Mouse (Mus musculus) layer of hippocampus, adult 9-10 months (tissue): ENCODE measurements around the gene Pacs2.

Source experiments
- DNase-seq: peaks from one replicate; pipeline ENCODE4 v3.0.0; 2022; ENCODE audit warnings: low spot score

Gene Pacs2

DNA sequence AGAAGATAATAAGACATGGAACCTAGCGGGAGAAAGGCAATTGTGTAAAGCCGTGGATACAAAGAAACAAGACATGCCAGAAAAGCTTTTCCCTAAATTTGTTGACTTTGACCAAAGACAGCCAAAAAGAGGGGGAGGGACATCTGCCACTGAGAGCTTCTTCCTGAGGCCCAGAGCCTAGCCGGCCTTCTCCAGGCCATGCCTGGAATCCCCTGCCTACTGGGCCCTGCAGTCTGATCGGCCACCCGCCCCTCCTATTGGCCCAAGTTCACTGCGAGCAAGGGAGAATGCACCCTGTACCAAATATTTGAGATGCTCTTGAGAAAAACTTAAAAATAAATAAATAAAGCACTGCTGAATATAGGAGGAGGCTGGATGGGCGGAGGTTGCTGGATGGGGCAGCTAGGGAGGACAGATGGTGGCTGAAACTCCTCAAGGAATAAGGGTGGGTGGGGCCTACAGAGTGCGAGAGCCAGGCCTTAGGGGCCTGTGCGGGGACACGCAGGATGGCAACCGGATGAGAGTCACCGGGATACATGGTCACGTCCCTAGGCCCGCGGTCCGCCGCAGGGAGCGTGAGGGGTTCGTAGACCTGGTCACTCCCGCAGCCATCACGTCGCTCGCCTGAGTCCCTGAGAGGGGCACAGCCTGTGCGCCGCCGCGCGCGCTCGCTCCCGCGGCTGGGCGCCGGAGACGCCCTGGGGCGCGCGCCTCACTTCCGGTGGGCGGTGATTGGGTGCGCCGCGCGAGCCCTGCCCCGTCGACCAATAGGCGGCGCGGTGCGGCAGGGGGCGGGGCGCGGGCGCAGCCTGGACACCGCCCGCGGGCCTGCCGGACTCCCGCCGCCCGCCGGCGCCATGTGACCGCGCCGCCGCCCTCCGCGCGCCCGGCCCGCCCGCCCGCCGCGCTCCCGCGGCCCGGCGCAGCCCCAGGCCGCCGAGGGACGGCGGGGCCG, at the start of gene Pacs2:
Pacs2 (plus strand) TSS at position 905 of the 955 bp plus-strand sequence.
- DNase-seq = no peak

DNA sequence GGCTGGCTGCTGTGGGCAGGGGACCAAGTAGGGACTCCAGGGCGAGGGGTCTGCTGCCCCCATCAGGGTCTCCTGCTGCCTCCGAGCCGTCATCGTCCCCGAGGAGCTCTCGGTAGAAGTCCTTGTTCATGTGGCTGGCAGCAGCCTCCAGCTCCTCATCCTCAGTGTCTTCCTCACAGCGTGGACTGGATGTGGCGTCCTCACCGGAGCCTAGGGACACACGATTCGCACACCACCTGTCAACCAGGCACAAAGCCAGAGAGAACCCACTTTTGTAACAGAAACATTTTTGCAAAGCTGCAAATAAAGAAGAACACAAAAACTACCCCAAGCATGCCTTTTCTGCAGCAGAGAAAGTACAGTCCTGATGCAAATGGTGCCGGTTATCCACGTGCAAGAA, 48.5 kb upstream of the Pacs2 start:
- no peak for DNase-seq

DNA sequence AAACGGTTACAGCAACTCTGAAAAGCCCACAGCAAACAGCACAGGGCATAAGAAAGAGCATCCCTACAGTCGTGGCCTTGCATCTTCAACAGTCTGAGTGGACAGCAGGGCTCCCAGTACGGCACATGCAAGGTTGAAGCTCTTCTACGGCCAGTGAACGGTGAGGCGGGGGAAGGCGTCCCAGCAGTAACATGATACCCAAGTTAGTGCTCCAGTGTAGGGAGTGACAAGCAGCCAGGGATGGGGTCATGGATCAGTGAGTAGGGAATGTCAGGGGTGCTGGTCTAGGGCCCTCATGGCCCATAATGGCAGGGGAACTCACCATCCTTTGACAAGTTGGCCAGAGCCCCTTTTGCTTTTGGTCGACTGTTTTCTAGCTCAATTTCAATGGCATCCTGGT, 45.4 kb upstream of the Pacs2 start:
- DNase-seq = no peak

DNA sequence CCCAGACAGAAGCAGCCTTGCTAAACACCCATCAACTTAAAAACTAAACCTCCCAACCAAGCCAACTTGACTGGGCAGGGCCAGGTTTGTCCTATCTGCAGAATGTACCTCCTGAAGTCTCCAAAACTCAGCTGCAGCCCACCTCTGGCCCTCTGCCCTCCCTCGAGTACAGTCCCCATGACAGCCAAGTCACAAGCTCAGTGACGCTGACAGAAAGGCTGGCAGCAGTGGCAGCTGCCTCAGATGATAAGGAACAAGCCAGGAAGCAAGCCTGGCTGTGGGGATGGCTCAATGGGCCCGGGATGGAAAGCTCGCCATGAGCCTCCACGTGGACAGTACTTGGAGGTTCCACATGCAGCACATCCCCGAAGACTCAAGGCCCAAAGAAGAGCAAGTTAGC, 44.7 kb upstream of the Pacs2 start:
- no peak for DNase-seq

DNA sequence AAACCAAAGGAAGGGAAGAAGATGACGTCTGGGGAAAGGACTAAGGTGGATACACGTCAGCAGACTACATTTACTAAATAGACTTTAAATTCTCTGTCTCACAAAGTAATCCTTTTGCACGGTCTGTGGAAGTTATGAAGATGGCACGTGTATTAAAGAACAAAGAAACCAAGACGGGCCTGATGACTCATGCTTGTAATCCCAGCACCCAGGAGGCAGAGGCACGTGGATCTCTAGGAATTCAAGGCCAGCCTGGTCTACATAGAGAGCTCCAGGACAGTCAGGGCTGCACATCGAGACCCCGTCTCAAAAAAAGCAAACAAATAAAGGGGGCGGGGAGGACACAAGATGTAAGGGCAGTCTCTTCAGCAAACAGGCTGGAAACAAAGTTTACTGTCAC, 39.6 kb upstream of the Pacs2 start:
- DNase-seq = no peak

DNA sequence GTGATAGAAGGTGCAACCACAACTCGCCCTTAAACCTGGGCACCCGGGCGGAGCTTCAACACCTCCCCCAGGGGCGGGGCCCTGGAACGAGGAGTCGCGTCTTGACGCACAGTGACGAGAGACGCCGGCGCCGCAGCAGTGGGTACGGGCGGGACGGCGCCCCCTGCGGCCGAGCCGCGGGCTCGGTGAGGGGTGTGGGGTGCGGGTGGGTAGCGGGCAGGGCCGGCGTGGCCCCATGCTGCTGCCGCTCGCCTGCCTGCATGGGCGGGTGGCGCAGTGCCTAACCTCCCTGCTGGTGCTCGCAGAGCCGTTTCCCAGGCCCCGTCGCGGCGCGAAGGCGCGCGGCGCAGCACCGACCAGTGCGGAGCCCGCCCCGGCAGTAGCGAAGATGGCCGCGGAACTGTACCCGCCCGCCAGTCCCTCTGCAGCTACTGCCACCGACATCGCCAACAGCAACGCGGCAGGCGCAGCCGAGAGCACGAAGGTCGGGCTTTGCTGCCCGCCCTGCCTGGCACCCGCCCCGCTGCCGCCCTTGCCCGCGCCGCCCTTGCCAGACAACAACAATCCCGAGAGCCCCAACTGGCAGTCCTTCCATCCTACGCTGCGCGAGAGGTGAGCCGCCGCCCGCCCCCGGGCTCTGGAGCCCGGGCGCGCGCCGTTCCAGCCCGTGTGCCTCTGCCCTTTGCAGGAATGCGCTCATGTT, 37.8 kb upstream of the Pacs2 start, which contains the start of gene Btbd6:
Btbd6 (plus strand) TSS at position 112 of the 703 bp plus-strand sequence.
- no peak for DNase-seq

DNA sequence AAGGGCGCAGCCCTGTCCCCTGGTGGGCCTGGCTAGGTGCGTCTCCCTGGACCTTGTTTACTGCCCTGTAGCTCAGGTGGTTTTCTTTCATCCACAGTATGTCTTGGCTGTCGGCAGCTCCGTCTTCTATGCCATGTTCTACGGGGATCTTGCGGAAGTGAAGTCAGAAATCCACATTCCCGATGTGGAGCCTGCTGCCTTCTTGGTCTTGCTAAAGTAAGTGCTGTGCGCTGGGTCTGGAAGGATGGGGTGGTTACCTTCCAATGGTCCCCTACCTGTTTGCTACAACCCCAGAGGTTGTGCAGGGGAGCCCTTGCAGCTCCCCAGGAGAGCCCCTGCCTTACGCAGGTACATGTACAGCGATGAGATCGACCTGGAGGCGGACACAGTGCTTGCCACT, 37.2 kb upstream of the Pacs2 start:
- no peak for DNase-seq

DNA sequence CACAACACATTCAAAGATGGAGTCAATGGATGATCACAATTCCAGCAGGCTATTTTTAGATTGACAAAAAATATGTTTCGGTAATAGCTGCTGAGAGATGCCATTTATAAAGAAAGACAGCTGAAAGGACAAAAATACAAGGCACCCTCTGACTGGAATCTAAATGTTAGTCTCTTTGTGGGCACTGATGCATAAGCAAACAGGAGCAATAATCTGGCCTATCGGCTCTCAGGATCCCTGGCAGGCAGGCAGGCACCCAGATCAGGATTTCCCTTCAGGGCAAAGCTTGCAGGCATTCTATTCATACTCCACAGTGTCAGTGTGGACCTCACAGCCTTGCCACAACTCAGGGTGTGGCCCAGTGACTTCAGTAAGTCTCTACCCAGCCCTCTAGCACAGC, 32.3 kb upstream of the Pacs2 start:
- DNase-seq = no peak

DNA sequence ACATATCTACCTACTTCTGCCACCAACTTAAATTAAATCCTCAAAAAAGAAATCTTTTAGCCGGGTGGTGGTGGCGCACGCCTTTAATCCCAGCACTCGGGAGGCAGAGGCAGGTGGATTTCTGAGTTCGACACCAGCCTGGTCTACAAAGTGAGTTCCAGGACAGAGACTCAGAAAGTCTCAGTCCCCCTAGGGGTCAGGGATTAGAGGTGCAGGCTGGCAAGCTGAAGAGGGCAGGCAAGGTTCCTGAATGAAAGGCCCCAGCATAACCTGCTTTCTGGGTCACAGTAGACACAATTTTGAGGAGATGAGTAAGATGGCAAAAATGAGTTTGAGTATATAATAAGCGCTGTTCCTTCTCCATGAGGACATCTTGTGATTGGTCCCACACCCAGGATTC, 29.0 kb upstream of the Pacs2 start:
- DNase-seq = no peak

DNA sequence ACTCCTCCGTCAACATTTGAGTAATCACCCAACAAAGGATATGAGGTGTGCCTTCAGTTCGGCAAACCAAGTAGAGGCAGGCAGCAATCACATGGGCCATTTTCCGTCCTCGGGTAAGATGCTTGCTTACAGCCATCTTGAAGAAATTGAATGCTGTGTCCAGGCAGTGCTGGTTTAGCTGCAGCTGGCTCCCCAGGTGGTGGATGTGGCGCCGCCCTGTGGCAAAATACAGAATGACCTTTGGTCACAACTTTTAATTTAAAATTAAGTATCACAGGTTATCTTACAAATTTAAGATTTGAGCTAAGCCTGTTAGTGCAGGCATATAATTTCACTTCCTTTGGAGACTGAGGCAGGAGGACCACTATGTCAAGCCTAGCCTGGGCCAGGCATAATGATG, 26.4 kb upstream of the Pacs2 start:
- no peak for DNase-seq

DNA sequence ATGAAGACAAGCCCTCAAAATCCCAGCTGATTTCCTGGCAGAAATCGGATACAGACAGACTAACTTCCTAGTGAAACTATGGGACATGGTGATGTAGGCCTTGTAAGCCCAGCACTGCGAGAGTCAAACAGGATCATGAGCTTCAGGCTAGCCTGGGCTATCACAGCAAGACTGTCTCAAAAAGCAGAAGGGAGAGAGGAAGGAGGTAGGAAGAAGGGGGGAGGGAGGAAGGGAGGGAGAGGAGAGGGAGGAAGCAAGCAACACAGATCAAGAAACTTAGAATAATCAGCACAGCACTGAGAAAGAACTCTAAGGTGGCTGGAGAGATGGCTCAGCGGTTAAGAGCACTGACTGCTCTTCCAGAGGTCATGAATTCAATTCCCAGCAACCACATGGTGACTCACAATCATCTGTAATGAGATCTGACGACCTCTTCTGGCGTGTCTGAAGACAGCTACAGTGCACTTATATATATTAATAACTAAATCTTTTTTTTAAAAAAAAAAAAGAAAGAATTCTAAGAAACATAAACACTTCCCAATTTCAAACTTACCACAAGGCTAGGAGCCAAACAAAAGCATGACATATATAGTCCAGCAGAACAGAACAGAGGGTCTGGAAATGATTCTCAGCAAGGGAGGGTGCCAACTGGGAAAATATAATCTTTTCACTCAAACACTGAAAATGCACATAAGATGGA, 23.5 kb upstream of the Pacs2 start:
- DNase-seq = no peak

DNA sequence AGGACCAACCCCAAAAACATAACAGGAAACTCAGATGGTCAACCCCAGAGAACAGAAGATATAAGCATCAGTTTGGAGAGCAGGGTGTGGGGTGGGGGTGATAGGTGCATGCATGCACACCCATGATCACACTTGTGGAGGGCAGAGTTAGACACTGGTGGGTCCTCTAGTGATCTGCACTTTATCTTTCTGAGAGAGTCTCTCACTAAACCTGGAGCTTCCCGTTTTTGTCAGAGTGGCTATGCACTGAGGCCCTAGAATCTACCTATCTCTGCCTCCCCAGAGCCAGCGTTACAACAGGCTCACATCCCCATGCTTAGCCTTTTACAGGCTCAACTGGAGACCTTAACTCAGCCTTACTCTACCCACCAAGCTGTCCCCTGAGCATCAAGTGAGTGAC, 22.9 kb upstream of the Pacs2 start:
- no peak for DNase-seq

DNA sequence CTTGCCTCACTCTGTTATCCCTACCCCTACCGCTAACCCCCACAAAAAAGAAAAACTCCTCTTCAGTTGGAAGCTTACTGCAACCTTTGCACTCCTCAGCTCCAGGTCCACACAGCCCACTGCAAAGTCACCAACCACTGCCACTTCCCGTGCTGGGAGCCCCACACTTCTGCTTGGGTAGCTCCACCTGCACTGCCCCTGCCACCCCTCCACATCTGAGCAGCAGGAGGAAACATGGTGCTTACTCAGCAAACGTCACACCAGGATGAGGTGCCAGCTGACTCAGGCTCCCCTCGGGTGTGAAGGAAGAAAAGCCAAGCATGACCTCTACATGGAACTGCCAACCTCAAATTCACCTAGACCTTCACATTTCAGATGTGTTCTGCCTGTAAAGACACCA, 20.2 kb upstream of the Pacs2 start:
- DNase-seq = no peak

DNA sequence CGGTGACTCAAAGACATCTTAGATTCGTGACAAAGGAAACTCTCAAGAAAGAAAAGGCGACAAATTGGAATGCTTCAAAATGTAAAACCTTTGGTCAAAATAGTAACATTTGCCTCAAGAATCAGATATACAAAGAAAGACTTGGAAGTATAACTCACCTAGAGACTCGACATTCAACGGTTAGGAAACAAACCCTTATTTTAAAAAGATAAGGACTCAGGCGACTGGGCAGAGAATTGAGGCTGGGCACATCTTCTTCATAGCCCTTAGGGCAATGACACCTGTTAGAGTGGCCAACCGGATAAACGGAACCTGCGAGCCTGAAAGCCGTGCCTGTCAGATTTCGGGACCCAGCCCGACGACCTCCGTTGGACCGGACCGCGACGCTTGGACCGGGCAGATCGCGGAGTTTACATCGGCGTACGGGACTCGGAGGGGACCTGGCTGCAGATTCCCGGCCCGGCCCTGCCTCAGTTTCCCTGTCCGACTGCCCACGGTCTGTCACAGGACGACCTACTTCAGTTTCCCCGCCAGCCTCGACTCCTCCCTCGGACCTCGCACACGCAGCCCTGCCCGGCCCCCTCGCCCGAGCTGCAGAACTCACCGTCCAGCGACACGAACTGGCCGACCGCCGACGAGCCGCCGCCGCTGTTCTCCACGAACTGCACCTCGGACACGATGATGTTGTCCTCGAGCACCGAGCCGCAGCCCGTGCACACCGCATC, 14.6 kb upstream of the Pacs2 start:
- no peak for DNase-seq

DNA sequence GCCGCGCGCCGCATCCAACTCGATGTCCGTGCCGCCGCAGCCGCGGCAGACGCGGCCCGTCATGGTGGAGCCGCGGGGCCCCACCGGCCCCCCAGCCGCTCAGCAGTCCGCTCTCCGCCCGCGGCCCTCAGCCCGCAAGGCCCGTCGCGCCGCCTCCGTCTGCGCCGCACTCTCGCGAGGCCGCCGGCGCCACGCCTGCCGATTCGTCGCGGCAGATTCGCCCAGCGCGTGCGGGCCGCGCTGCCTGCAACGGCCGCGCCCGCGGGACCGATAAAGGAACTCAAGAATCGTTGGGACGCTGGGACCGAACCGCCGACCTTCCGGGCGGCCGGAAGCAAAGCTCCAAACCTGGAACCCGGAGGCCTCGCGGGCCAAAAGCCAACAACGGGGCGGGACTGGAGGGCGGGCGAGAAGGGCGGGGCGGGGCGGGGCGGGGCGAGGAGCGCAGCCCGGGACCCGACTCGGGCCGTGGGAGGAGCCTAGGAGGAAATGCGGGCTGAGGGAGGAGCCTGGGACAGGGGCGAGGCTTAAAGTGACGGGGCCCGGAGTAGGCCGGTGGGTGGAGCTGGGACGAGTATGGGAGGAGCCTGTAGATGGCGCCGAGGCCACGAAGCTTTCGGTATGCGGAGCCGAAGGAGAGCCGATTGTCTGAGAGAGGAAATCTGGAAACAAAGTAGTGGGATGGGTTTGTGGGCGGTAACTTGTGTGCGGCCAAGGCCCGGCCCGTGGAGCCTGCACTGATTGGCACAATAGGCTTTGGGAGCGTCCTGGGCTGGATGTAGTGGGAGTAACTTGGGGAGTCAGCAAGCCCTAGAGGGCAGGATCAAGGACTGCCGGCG, 13.8 kb upstream of the Pacs2 start, which contains the start of gene Brf1:
Brf1 (minus strand) TSS at position 411 of the 839 bp plus-strand sequence.
- DNase-seq = peak; percentile 75

DNA sequence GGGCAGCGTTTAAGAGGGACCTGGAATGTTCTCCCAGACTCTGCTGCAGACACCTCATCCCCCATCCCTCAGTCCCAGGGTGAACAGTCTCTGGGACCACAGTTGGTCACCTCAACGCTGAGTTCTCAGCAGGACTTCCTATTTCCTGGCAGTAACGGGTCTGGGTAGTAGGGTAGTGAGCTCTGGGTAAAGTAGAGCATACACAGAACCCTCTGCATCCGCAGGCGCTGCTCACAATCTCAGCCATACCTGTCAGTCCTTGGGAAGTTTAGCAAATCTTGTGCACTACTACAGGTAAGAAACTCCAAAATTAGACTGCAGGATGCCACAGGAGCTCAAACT, 13.2 kb upstream of the Pacs2 start:
- no peak for DNase-seq

DNA sequence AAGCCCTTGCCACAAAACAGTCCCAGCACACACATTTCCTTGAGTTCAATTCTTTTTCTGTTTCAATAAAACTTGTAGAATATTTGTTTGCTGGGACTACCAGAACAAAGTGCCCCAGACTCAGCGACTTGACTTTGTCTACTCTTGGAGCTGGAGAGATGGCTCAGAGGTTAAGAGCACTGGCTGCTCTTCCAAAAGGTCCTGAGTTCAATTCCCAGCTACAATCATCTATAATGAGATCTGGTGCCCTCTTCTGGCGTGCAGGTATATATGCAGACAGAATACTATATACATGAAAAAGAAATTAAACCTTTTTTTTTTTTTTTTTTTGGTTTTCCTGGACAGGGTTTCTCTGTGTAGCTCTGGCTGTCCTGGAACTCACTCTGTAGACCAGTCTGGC, 11.6 kb upstream of the Pacs2 start:
- DNase-seq = no peak

DNA sequence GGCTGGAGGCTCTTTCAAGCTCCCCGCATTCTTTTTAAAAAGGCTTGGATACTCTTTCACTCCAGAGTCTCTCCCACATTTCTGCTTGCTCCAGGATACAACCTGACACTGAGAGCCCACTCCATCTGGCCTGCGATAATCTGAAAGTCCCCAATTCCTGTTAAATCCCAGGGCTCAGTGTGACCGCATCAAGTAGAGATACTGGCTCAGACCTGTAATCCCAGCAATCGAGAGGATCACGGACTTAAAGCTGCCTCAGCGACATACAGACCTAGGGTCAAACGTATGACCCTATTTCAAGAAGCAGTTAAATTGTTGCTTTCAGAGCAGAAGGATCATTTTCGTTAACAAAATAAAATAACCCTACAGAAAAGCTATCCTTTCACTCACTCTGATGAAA, 10.3 kb upstream of the Pacs2 start:
- DNase-seq = no peak

DNA sequence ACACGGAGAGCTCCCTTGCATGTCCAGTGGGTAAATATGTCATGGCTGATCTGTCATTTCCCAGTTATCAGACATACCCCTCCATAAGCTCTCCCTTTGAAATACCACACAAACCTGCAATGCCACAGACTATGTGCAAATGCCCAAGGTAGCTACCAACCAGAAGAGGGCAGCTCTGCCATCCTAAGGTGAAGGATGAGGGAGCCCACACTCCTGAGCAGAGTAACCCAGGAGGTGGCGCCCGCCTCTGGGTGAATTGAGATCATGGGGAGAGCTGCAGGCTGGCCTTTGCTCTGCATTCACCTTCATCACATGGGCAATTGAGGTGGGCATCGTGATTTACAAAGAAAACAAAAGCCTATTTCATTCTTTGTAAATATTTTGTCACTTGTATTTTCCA, 9.3 kb upstream of the Pacs2 start:
- DNase-seq = no peak

DNA sequence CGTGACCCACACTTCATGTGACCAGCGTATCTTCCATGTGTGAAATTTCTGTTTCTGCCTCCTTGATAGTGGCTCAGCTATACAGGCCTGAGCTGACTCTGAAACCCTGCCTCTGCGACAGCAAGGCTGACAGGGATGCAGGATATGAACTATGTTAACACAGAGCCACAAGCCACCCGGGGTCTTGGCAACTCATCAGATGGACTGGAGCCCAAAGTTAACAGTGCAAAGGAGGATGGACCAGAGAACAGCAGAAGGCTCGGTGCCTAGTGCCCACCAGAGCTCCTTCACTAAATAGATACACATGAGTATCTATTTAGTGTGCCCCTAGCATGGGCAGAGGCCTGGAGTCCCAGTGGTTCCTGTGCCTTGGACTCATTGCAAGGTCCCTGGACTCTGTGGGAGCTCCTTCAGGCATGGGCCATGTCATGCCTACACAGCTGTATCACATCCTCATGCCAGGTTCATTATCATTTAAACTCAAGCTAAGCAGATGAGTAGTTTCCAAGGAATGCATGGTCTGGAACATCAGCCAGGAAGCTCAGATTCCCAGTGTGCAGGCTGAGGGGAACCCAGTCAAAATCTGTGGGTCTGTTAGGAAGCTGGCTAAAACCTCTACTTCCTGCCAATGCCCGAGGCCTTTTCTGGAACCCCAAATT, 2.5 kb upstream of the Pacs2 start:
- DNase-seq = no peak

DNA sequence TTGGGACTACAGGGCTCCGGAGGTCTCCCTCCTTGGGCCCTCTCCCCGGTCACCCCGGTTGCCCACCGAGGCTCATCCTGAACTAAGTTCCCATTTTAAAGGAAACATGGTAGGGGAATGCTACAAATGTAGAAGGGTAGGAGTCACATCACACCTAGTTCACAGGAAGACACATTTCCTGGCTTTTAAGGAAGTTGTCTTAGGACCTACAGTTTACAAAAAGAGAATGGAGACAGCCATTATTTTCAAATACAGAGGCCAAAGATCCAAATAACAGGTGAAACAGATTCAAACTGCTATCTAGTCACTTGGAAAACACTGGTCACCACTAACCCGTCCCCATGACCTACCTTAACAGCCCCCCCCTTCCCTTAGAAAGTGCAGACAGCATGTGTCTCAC, 1.9 kb upstream of the Pacs2 start:
- no peak for DNase-seq
